Mouse (Mus musculus) regulatory T cell (primary cell): ENCODE measurements around the gene 1500009L16Rik.

Experiments
- in situ Hi-C: fragments of 300-600 bp; cut with MboI, MseI; formaldehyde crosslinking; loops from one replicate; pipeline ENCODE4 v1.15.1; 2025; ENCODE audit warnings: high pct_unique_total_duplicates

1500009L16Rik gene

DNA sequence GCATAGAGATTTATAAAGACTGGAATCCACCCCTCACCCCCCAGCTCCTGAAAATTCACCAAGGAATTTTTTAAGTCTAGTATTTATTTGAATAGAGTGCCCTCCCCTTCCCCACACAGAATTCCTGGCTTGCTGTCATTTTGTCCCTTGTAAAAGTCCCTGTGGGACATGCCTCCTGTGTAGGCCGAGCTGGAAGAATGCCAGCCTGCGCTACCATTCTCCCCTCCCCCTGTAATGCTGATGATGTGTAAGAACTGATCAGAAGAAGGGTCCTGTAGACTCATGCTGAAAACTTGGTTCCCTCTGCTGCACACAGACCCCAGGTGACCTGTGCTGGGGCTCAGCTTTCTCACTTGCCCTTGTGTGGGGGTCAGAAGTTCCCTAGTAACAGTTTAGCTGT lies 37.9 kb downstream of the 1500009L16Rik start:
- in situ Hi-C loops = no loop called here

DNA sequence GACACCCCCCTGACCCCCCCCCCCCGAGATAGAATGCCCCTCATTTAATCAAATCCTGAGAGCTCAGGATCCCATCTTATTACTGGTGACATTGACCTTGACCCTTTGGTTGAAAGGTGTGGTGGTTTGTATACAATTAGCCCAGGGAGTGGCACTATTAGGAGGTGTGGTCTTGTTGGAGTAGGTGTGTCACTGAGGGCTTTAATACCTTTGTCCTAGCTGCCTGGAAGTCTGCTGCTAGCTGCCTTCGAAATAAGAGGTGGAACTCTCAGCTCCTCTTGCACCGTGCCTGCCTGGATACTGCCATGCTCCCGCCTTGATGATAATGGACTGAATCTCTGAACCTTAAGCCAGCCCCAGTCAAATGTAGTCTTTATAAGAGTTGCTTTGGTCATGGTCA lies 41.2 kb downstream of the 1500009L16Rik start:
- in situ Hi-C loops = no loop called here

DNA sequence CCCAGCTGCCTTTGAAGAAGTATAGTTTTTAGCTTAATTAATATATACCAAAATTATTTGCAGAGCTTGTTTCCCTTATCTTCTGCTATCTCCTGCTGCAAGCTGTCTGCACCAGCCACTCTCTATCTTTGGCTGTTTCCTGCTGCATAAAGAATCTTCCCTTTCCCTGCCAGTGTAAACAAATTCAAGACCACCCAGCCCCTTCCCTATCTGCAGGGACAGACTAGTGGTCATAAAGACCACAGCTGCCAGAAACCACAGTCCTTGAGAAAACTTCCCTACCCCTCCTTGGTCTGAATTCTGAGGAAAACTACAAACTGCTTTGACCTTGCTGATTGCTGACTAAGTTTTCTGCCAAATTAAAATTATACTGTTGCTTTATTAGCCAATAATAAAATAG lies 44.2 kb downstream of the 1500009L16Rik start:
- in situ Hi-C loops = no loop called here

DNA sequence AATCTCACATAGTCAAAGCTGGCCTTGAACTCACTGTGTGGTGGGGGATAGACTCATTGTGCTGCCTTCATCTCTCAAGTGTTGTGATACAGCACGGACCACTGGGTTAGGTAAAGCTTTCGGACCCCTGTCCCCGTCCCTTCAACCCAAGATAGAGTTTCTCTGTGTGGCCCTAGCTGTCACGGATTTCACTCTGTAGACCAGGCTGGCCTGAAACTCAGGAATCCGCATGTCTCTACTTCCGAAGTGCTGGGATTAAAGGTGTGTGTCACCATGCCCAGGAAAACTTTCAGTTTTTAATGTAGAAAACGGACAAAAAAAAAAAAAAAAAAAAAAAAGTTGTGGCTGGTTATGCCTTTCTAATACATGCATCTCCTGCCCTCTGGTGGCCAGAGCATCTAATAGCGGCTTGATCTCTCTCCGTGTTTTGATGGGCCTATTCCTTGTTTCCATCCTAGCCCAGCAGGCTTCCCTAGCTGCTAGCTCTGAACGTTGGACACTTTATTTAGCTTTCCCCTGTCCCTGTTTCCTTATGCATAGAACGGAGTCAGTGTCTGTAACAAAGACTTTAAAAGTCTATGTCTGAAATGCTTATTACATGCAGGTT lies 53.7 kb downstream of the 1500009L16Rik start:
- in situ Hi-C loops = no loop called here

DNA sequence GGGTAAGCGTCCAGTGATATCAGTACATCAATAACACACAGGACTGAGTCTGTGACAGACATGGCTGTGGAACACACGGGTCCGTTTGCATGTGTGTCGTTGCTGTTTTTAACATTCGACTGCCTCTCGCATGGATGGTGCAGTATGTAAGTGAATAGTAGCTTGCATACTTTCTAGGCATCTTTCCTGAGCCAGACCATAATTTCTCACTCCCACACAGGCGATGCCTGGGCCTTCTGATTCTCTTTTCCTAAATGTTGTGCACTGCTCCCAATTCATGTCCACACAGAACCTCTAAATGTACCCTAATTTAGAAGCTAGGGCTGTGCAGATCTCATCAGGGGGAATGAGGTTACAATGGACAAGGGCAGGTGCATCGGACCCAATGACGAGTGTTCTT lies 54.6 kb downstream of the 1500009L16Rik start:
- in situ Hi-C loops = no loop called here

DNA sequence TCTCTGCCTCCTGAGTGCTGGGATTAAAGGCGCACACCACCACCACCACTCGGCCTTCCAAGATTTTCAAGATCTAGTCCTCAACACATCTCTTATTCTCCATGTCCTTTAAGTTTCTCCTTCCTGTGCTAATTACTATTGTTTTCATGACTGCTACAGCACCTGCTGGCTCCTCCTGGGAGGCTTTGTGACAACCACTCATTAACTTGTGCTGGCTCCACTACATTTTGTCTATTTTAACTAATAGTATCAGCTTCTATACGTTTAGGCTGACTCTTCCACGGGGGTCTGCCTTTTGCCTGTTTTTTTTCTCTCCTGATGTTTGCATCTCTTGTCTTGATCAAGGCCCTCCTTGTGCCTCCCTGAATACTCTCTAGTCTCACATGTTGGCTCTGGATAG lies 59.2 kb downstream of the 1500009L16Rik start:
- in situ Hi-C loops = no loop called here

DNA sequence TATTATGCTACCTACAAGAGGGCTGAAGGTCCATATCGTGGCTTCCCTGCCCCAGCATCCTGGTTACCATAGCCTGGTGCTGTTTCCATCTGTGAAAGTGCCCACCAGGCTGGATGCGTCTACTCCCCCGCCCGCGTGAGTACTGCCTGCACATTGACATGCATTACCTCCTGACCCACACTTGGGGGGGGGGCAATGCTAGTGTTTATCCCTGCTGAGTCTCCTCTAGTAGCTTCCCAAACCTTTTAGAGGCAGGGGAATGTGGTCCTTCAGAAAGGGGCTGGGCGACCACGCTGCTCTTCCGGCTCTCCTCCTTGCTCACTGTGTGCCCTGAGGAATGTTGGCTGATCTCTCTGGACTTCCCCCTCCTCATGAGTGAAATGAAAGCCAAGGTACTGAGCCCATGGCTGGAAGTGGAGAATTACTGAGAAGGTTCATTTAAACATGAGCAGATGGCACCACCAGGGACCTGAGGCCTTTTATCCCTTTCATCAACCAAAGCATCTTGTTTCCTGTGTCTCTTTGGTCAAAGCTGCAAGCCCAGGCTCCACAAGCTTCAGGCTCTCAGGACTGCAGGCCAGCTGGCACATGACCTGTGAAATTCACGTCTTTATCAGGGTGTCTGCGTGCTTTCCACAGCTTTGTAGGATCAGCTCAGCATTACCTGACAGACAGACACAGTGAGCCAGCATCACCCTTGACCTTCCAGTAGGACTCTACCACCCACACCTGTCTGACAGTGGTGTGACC lies 59.9 kb downstream of the 1500009L16Rik start:
- in situ Hi-C loops = no loop called here

DNA sequence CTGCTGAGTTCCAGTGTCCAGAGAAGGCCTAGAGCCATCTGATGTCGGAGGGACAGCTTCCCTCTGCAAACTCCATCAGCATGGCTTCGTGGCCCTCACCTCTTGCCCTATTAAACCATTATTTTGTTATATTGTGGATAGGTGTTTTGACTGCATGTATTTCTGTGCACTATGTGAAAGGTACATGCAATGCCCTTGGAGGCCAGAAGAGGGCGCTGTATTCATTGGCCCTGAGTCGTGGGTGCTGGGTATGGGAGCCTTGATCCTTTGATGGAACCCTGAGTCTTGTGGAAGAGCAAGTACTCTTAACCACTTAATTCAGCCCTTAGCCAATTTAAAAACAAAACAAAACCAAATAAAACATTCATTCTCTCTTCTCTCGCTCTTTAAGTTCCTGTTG lies 62.3 kb downstream of the 1500009L16Rik start:
- in situ Hi-C loops = no loop called here

DNA sequence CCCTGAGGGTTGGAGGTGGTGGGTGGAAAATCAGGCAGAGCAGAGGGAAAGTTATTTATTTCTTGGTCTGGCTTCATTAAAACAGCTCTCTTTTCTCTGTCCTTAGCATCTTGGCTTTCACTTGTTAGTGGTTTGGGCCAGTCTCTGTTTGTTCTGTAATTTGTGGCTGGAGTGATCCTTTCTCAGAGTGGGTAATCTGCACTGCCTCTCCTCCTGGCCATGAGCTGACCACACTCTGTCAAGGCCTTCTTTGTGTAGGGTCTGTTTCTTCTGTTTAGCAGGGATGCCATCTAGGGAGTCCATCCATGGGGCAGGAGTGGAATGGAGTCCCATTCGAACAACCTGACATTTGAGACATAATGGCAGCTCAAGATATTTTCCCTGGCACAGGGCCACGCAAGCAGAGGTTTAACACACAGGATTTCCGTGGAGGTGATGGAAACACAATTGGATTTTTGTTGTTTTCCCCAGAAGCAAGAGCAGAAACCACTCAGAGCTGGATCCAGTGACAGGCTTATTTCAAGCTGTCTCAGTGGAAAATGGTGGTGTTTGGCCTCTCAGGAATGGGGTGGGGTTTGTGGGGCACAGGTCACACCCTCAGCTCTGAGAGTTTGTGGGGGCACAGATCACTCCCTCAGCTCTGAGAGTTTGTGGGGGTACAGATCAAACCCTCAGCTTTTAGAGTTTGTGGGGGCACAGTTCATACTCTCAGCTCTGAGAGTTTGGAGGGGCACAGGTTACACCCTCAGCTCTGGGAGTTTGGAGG lies 63.1 kb downstream of the 1500009L16Rik start:
- in situ Hi-C loops = no loop called here

DNA sequence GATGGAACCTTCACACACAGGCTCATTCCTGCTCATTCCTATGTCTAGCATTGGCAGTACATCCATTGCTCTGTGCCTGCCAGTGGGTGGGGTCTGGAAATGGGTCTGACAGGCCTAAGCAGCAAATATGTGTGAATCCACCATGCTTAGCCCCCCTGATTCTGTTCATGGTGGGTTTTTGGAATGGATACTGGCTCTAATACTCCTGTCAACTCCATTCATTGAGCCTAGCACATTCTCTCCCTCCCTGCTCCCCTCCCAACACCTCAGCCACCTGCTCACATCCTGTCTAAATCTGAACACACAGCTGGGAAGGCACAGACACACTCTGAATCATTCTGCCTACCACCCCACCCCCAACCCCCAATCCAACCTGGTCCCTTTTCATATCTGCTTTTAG lies 72.4 kb downstream of the 1500009L16Rik start:
- in situ Hi-C loops = no loop called here

DNA sequence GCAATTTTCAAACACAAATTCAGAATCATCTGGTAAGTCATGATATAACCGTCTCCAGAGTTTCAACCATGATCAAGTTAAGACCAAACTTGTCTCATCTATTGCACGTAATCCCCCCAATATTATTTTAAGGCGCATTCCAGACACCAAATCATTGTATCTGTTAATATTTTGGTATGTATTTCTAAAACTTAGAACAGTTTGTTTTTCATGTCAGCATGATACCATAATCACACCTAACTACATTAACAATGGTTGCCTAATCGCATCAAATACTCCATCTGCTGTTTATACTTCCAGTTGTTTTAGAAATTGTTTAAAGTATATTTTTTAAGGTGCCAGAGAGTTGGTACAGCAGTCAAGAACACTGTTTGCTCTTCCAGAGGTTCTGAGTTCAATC lies 72.8 kb downstream of the 1500009L16Rik start:
- in situ Hi-C loops = no loop called here

DNA sequence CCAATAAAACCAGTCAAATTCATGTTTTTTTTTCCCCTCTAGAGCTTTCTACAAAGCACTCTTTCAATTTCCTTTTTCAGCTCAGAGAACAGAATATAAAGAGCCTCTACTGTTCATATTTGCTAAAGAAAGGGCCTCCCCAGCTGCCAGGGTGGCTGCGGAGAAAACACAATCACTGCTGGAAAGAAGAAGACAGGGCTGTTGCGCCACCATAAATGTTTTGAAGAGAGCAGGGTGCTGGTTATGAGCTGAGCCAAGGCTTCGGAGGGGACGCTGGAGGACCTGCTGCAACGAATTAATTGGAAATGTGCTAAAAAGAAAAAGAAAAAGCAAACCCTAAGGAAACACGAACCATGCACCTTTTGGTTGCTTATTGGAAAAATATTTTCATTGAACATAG lies 81.4 kb downstream of the 1500009L16Rik start:
- in situ Hi-C loops = no loop called here

DNA sequence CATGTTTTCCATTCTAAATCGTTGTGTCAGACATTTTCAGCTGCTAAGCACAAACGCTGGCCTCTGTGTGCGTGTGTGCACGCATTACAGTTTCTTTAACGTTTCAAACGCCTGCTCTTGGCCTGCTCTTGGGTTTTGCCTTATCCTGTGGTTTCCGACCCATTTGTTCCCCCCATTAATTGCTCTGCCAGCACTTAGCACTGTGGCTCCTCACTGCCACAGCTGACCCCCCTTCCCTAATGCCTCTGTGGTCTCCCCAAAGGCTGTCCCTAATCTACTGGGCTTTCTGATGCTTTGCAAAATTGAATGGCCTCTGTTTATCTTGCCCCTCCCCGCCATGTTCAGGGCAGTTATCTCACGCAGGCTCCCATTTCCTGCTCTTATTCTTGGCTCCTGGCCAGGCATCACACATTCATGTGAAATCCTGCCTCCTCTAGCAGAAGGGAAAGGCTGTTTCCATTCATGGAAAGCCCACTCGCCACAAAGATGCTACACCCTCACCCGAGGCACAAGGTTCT lies 82.6 kb downstream of the 1500009L16Rik start:
- in situ Hi-C loops = no loop called here

DNA sequence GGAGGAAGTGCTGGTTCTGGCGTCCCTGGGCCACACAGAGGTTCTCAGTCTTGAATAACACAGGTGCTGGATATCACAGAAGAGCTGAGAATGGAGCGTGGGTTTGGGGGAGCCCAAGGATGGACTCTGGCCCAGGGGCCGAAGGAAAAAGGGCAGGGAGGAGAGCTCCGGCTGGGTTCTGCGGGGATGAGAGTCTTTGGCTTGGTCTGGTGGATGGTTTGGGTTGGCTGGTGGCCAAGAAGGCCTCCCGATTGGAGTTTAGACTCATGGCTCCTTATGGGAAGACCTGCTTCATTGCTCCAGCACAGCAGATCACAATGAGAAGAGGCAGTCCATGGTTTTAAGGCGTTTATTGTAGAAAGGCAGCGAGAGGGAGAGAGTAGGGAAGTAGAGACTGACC lies 84.6 kb downstream of the 1500009L16Rik start:
- in situ Hi-C loops = no loop called here
